Mouse (Mus musculus) megakaryocyte-erythroid progenitor cell, adult 5-6 weeks (primary cell): ENCODE results near the gene Phlda3. TPM values are rescaled to one million over a fixed set of nuclear protein-coding genes. Genes with fewer than 3 reads are reported as not detected.

Source experiments
- ATAC-seq: replicated peaks from 2 replicates; pipeline ENCODE4 v1.8.0; 2016; ENCODE audit warnings: mild to moderate bottlenecking, inconsistent platforms; ENCODE audit not compliant: severe bottlenecking, poor library complexity, low FRiP score, low TSS enrichment
- total RNA-seq, 2 experiments: library from RNA; stranded (forward) in 1 of 2; stranded (reverse) in 1 of 2; fragments of 200-1000, 215-1000 nt in 1 of 2; fragments of >200 nt in 1 of 2; fragmentation: Nextera tagmentation in 1 of 2; gene quantifications; 2 replicates each; pipeline ENCODE4 v1.2.3; 2014 to 2017

Phlda3 gene
- total RNA-seq, 2 experiments from 2014 or later, result 0.94 to 7.6 TPM

- no peak for ATAC-seq
Observed at GRCm38 (mm10) chr1:135818481-135819086, 52.7 kb downstream of the Phlda3 start, which contains the start of gene Lad1. Gene Lad1 (plus strand): TSS chr1:135818598.

Other genes starting within 250 kb of the Phlda3 start
- 0.79 and 3.6 TPM in 2 replicates for gene Nav1, start 158.8 kb upstream of the Phlda3 start, total RNA-seq (2014; fragmentation: Nextera tagmentation)
- 0.30 and 0.47 TPM in 2 replicates for gene Nav1, start 158.8 kb upstream of the Phlda3 start, total RNA-seq (2017)
- 77.6 and 100 TPM in 2 replicates for gene Csrp1, start 46.1 kb upstream of the Phlda3 start, total RNA-seq (2014; fragmentation: Nextera tagmentation)
- gene Csrp1, start 46.1 kb upstream of the Phlda3 start, total RNA-seq (2017), result 91.4 and 112 TPM in 2 replicates
- 5.4 TPM in 1 of 2 replicates, not detected in the other for gene Tnni1, start 13.3 kb downstream of the Phlda3 start, total RNA-seq (2014; fragmentation: Nextera tagmentation)
- gene Tnni1, start 13.3 kb downstream of the Phlda3 start, total RNA-seq (2017), result 0.46 TPM in 1 of 2 replicates, not detected in the other
- not detected in 2 replicates for gene Lad1, start 52.5 kb downstream of the Phlda3 start, total RNA-seq (2014; fragmentation: Nextera tagmentation)
- not detected in 2 replicates for gene Lad1, start 52.5 kb downstream of the Phlda3 start, total RNA-seq (2017)
- 1.4 TPM in 1 of 2 replicates, not detected in the other for gene Tnnt2, start 70.2 kb downstream of the Phlda3 start, total RNA-seq (2014; fragmentation: Nextera tagmentation)
- gene Tnnt2, start 70.2 kb downstream of the Phlda3 start, total RNA-seq (2017), result not detected in 2 replicates
- not detected in 2 replicates for gene Pkp1, start 153.1 kb downstream of the Phlda3 start, total RNA-seq (2014; fragmentation: Nextera tagmentation)
- gene Pkp1, start 153.1 kb downstream of the Phlda3 start, total RNA-seq (2017), result not detected in 2 replicates
- gene Igfn1, start 240.2 kb downstream of the Phlda3 start, total RNA-seq (2014; fragmentation: Nextera tagmentation), result not detected in 2 replicates
- gene Igfn1, start 240.2 kb downstream of the Phlda3 start, total RNA-seq (2017), result not detected in 2 replicates
- gene Tmem9, start 242.0 kb downstream of the Phlda3 start, total RNA-seq (2014; fragmentation: Nextera tagmentation), result 36.5 and 39.9 TPM in 2 replicates
- gene Tmem9, start 242.0 kb downstream of the Phlda3 start, total RNA-seq (2017), result 22.8 and 48.0 TPM in 2 replicates